Mouse (Mus musculus): ENCODE results near the gene E030025P04Rik. TPM values are rescaled to one million over a fixed set of nuclear protein-coding genes. Genes with fewer than 3 reads are reported as not detected.
A peak's percentile ranks its signal among the peaks of the same experiment; 100 is the strongest.

The E030025P04Rik gene
- total RNA-seq (2021), result not detected
- long read RNA-seq, experiment 1, result 0 reads
- long read RNA-seq, experiment 2, result 0 reads

- no peak for DNase-seq
- intact Hi-C loops (cut with DNase I), result no loop called here
Observed at GRCm38 (mm10) chr11:109144236-109144635, at the start of gene E030025P04Rik. Gene E030025P04Rik, minus strand, starts transcription at chr11:109144369.

DNA sequence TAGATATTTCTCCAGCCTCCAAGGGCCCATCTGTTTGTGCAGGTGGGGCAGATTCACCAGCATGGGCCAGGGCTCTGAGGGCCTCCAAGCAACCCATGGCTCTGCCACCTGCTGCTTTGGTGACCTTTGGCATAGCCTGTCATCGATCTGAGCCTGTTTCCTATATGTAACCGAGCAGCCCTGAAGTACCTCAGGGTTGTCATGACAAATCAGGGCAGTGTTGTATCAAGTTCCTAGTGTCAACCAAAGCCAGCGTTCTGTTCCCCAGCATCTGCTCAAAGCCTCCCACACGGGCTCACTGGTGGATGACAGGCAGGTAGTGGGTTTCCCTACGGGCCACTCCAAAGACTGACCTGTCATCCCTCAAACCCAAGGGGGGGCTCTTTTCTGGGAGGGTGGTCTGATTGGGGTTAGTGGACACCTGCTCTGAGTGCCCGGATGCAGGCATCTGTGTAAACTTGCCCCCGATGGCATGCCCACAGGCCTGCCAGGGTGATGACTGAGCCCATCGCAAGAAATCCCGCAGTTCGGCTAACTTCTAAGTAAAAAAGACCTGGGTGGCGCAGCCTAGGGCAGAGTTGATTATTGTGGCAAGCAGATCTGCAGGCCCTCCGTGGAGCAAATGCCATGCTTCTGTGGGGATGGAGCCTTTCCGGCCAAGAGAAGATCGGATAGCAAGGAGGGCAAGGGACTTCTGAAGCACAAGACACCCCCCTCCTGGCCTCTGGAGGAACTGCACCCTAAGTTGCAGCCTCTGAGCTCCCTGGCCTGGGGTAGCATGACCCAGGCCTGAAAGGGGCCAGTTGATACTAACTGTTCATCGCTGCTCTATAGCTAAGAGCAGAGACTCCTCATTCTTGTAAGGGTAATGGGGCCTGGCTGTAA lies 48.7 kb upstream of the E030025P04Rik start:
- intact Hi-C loops (cut with DNase I), result loop anchor here (5.0 kb wide), 1 partner anchor 746 kb away; no protein-coding TSS in a partner anchor
- DNase-seq, result peak; percentile 51 to 68

- DNase-seq, result no peak
- intact Hi-C loops (cut with DNase I), result no loop called here
Observed at GRCm38 (mm10) chr11:109188235-109188634, 44.1 kb upstream of the E030025P04Rik start.

- DNase-seq, result no peak
- intact Hi-C loops (cut with DNase I), result no loop called here
Observed at GRCm38 (mm10) chr11:109187631-109188184, 43.5 kb upstream of the E030025P04Rik start.

GRCm38 (mm10) chr11:109181118-109181517 lies 36.9 kb upstream of the E030025P04Rik start:
- intact Hi-C loops (cut with DNase I), result no loop called here

GRCm38 (mm10) chr11:109180290-109180689 lies 36.1 kb upstream of the E030025P04Rik start:
- no peak for DNase-seq
- intact Hi-C loops (cut with DNase I), result no loop called here

More at GRCm38 (mm10) chr11:109181118-109181517, 36.9 kb upstream of the E030025P04Rik start:
- no peak for DNase-seq

DNA sequence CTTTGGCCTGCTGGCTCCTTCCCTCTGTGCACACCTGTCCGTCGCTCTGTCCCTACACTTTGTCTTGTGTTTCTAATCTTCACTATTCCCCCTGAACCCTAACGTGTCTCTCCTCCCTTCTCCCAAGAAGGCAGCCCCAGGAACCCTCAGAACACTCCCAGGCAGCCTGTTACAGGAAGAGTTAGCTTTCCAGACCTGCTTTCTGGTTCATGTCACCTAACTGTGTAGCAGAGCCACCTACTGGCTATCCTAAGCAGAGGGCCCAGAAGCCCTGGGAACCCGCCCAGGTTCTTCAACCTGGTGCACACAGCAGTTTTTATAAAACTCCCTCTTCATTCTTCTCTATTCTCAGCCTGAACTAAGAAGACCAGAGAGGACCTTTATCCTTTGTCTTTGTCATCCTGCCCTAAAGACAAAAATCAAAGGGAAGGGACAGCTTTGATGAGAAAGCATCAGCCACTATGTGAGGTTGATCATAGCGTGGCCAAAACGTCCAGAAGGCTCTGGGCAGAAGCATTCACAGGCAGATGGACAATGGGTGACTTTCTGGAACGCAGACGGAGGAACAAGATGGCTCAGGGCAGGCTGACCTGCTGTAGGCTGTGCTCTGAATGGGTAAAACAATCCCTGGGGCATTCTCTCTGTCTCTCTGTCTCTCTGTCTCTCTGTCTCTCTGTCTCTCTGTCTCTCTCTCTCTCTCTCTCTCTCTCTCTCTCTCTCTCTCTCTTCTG lies 34.8 kb upstream of the E030025P04Rik start:
- intact Hi-C loops (cut with DNase I), result loop anchor here (2.0 to 5.0 kb wide), 2 partner anchors 252 to 732 kb away; no protein-coding TSS in a partner anchor
- DNase-seq, result peak in 1 of 2 experiments; percentile 6

GRCm38 (mm10) chr11:109175376-109175969 lies 31.3 kb upstream of the E030025P04Rik start:
- intact Hi-C loops (cut with DNase I), result loop anchor here (5.0 kb wide), 1 partner anchor 728 kb away; no protein-coding TSS in a partner anchor

DNA sequence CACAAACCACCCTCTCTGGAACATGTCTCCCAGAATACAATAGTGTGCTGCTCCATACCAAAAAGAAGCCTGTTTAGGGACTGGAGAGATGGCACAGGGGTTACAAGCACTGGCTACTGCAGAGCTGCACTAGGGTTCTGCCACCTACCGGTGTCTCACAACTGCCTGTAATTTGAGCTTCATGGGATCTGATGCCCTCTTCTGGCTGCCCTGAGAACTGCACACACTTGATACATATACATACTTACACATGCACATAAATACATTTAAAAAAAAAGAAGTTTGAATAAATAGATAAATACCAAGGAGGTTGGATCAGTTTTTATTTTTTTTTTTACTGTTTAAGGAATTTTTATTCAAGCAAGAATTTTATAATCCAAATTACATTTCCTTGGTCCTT lies 28.1 kb upstream of the E030025P04Rik start:
- no peak for DNase-seq
- intact Hi-C loops (cut with DNase I), result no loop called here

More at GRCm38 (mm10) chr11:109175376-109175969, 31.3 kb upstream of the E030025P04Rik start:
- no peak for DNase-seq

GRCm38 (mm10) chr11:109170771-109171170 lies 26.6 kb upstream of the E030025P04Rik start:
- intact Hi-C loops (cut with DNase I), result no loop called here
- DNase-seq, result no peak

DNA sequence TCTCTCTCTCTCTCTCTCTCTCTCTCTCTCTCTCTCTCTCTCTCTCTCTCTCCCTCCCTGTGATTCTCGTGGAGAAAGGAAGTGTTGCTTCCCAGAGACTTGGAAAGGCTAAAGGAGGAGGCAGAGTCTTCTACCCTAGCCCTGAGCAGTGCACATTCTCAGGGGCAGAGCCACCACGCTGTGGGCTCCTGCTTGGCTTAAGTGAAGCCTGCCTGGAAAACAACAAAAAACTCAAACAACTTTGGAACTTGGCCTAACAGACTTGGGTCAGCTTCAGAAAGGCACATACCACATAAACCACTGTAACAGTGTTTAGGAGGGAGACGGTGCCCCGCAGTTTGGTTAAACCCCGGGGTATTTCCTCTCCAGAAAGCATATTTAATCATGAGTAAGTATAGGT lies 13.5 kb upstream of the E030025P04Rik start:
- intact Hi-C loops (cut with DNase I), result no loop called here
- DNase-seq, result no peak

GRCm38 (mm10) chr11:109144890-109145341 lies 747 bp upstream of the E030025P04Rik start:
- no peak for DNase-seq
- intact Hi-C loops (cut with DNase I), result no loop called here

GRCm38 (mm10) chr11:109126482-109126881 lies 17.7 kb downstream of the E030025P04Rik start:
- peak; percentile 12 to 21 for DNase-seq
- intact Hi-C loops (cut with DNase I), result no loop called here

- intact Hi-C loops (cut with DNase I), result no loop called here
- no peak for DNase-seq
Observed at GRCm38 (mm10) chr11:109125451-109125850, 18.7 kb downstream of the E030025P04Rik start.

DNA sequence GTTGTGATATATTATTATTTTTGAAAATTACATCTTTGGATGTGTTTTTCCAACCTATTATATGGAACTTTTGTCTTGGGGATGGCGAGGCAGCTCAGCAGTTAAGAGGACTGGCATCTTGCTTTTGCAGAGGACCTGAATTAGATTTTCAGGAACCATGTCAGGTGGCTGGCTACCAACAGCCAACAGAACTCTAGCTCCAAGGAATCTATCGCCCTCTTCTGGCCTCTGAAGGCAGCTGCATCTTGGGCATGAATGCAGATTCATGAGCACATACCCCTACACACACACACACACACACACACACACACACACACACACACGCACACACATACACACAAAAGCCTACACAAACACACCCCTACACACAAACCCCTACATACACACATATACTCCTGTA lies 19.9 kb downstream of the E030025P04Rik start:
- intact Hi-C loops (cut with DNase I), result no loop called here
- DNase-seq, result no peak

- intact Hi-C loops (cut with DNase I), result no loop called here
- DNase-seq, result no peak
Observed at GRCm38 (mm10) chr11:109109826-109110346, 34.3 kb downstream of the E030025P04Rik start.

GRCm38 (mm10) chr11:109109056-109109455 lies 35.1 kb downstream of the E030025P04Rik start:
- intact Hi-C loops (cut with DNase I), result no loop called here

DNA sequence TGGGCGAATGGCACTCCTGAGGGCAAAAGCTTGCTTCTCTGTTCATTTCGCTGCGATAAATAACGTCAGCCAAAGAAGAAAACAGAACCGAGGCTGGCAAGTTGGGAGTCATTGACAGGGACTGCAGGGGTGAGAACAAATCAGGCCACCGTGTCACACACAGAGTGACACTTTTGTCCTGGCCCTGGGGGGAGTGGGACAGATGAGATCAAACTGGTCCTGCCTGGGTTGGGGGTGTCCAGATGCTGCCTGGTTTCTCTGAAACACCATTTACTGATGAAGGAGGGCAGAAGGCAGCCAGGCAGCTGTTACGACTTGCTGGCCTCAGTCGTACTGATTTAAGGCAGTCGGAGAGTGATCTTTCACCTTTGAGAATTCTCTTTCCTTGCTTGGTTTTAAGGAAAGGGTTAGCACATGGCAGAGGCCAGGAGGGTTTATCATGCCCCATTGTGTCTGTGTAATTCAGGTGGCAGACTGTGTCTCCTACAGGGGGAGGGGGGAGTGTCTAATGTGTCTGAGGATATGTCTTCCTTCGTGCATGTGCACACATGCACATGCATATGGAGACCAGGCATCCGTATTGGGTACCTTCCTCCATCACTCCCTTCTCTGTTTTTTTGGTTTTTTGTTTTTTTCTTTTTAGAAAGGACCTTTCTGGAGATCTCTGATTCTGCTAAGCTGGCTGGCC lies 36.5 kb downstream of the E030025P04Rik start:
- DNase-seq, result no peak
- intact Hi-C loops (cut with DNase I), result no loop called here

More at GRCm38 (mm10) chr11:109109056-109109455, 35.1 kb downstream of the E030025P04Rik start:
- no peak for DNase-seq

DNA sequence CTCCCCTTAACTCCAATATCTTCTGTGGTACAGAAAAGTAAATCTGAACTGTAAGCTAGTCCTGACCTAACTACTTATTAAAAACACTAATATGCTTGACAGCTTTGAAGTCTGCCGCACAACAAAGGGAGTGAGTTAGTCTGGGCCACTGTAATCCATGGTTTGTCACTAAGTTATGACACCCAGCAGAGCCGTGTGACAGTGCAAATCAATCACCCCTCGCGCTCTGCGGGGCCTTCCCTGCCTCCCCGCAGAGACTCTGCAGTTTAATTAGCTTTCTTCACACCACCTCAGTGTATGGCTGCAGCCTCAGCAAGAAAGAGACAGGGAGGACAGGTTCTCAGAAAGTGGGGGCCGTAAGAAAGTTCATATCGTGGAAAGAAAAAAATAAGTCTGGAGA lies 37.4 kb downstream of the E030025P04Rik start:
- DNase-seq, result no peak

More for the DNA sequence above, 37.4 kb downstream of the E030025P04Rik start:
- intact Hi-C loops (cut with DNase I), result no loop called here

Data from gastrocnemius, postnatal 36 days (tissue).